Mouse (Mus musculus): ENCODE data around the gene Xrcc4.
A peak's percentile ranks its signal among the peaks of the same experiment; 100 is the strongest.
"Not testable (repeated sequence)": the region's sequence is repeated elsewhere in the genome, so short reads cannot be mapped to it uniquely, and the experiment has no call there.

Gene Xrcc4

DNA sequence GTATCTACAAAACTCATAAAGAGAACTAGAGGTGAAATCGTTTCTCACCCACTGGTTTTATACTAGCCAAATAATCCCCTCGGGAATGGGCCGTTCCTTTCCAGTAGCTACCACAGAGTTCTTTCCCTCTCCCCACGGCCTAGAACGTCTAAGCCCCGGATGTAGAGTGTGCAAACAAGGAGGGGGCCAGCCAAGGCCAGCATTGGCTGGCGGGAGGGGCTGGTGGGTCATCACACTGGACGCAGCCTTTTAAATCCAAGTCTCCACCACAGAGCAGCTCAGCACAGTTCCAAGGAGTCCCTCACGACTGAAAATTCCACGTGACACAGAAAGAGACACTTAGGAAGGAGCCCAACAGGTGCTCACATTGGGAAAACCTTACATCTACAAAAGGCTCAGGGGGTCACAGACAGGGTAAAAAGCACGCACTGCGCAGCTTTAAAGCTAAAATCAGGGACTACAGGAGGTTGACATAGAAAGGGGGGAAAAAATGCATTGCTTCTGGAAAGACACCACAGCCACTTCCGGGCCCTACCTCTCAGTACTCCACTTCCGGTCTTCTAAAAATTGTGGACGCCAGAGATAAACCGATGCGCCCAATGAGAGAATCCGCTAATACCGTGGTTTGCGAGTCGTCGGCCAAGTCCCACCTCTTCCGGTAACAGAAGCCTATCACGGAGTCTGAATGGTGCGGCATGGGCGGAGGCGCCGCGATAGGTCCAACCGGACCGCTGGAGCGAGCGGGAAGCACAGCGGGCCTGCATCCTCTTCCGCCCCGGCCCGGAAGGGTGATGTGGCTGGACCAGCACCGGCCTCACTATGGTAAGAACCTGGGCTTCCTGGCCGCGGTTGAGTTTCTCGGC lies at the start of gene Xrcc4, which contains the start of gene Tmem167:
Gene Xrcc4 (minus strand): TSS at position 647 of the 863 bp plus-strand sequence.
Gene Tmem167 (plus strand): TSS at position 162 of the 863 bp plus-strand sequence.
- peak; percentile 98 for DNase-seq (ENCODE audit: low read depth, low spot score)

DNA sequence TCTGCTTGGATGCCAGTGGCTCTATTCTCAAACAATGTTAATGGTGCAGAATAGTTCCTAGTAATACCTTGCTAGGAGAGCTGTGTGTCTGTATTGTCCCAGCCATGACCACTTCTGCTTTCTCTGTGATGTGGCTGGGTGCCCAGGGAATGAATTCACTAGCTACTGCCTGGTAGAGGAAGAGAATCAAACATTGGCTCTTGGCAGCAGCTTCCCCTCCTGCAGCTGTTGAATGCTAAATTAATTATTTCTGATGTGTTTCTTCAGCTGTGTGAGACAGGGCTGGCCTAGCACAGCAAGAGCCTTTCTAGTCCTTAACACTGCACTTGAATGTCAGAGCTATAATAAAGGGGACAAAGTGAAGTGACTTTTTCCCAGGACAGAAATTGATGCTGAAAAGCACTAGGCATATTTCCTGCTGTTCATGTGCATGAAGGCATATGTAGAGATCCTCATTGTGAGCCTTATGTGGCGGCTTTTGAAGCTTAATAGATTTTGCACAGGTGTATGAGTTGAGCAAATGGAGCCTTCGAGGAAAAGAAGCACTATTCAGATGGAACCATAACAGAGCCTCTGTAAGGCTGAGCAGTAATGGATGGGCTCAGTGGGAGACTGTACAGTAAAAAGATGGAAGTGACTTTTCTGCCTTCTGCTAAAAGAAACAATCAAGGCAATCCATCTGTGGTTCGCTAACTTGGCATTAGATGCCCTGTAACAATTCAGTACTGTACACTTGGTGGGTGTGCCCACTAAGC lies 46.9 kb upstream of the Xrcc4 start:
- DNase-seq (ENCODE audit: low read depth, low spot score) = no peak

DNA sequence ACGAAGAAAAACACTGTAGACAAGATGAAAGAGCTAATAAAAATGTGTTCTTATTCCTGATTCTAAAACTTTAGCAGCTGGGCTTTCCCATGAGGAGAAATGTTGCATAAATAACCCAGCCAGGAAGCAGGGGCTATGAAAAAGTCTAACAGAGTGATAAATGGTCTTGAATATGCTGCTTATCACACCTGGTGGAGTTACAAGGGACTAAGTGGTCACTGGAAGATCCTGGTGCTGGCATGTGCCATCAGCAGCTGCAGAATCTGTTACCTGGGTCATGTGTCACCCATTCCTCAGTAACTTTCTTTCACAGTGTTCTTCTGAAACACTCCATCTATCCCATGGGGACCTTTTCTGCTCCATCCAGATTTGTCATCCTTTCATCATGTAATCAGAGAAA lies 22.3 kb upstream of the Xrcc4 start:
- DNase-seq (ENCODE audit: low read depth, low spot score) = no peak

DNA sequence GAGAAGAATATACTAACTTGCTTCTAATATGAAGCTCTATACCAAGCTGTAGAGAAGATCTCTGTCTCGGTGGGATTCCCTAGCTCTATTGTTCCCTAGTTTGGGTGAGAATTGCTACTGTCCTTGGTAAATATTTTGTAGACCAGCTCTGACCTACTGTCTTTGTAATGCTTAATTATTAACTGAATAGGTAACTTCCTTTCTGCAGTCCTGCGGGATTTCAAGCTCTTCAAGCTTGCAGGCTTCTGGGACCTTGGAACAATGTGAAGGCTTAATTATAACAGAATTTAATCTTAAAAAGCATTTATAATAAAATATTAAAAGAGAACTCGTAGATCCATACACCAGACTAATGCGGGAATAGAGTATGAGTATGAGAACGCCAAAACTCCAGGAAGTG lies 19.3 kb upstream of the Xrcc4 start:
- DNase-seq (ENCODE audit: low read depth, low spot score) = not testable (repeated sequence)

DNA sequence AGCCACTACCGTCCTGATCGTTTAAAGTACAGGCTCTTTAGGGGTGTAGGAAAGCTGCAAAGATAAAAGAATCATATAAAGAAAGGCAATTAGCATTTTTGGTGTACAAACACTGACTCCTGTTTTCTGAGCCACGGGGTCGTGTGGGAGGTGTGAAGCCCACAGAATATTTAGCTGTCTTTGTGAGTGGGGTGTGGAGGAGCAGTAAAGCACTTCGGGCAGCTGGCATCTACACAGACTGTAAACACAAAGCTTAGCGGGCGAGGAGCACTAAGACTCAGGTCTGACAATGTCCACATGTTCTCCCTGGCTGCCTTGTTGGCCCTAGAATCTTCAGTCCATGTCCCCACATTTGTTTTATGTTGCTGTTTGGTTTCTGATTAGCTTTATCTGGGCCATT lies 16.7 kb upstream of the Xrcc4 start:
- no peak for DNase-seq (ENCODE audit: low read depth, low spot score)

DNA sequence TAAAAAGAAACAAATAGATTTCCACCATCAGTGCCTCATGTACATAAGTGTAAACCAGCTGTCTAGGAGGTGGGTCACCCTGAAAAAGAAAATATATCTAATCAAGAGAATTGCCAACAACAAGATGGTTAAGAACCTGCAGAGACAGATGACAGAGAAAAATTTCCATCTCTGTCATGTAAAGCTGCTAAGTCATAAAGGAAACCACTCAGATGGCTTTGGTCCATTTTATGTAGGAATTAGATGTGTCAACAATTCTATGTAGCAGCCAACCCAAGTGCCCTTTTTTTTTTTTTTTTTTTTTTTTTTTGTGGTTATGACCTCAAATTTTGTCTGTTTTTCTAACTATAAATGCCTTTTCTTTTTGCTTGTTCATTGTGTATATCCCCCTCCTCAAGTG lies 12.1 kb upstream of the Xrcc4 start:
- DNase-seq (ENCODE audit: low read depth, low spot score) = no peak

DNA sequence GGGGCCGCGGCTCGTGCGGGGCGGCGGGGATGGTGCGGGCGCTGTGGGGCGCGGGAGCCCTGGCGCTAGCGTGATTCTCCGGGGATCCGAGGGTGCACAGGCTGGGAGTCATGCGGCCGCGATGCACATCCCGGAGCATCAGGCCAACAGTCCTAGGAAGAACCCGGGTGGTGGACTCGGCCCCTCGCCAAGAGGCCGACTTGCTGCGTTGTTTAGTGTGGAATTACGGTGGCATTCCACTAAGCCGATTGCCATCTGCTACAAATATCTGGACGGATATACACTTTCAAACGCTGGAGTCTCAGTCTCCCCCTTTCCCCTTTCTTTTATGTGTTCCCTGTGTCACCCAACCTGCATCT lies 396 bp upstream of the Xrcc4 start:
- no peak for DNase-seq (ENCODE audit: low read depth, low spot score)

DNA sequence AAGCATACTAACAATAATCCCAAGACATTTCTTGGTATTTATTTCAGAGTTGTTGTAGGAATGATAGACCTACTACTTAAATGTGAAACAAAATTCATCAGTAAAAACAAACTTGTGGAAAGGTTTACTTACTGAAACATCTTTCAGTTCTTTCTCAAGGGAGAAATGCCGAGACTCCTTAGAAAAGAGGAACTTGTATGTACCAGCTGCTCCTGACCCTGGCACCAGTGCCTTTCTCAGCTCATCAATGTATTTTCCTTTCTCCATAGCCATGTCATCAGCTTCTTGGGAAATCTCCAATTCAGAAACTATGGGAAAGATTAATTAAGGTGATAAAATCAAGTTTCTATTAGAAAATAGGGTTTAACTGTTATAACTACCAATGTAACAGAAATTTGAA lies 27.5 kb downstream of the Xrcc4 start:
- DNase-seq (ENCODE audit: low read depth, low spot score) = no peak

DNA sequence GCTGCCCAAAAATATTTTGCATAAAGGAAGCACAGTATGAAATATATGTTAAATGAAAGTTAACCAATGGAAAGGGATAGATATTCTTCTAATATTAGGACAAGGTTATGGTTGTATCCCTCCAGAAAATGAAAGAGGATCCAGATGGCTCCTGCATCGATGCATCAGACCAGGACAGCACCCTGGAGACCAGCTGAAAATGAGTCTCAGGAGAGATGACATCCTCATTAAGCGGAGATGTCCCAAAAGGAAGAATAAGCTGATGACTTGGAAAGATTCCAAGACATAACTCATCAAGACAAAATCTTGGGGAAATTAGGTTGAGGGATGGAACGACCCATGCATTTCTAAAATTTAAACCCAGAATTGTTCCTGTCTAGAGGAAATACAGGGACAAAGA lies 37.0 kb downstream of the Xrcc4 start:
- no peak for DNase-seq (ENCODE audit: low read depth, low spot score)

DNA sequence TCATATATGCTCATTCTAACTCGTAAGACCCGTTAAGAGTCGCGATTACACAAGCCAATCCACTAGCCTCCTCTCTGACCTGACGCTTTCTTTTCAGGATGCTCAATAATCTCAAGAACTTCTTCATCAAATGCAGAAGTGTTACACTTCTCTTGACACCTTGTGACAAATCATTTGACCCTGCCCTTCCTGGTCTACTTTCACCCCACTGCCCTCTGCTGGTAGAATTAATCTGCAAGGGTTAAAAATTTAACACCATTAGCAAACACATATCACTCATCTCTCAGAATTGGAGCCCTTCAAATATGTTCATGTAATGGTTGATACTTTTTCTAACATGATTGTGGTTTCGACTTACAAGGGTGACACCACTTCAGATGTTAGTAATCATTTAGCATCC lies 37.7 kb downstream of the Xrcc4 start:
- peak; percentile 12 for DNase-seq (ENCODE audit: low read depth, low spot score)

DNA sequence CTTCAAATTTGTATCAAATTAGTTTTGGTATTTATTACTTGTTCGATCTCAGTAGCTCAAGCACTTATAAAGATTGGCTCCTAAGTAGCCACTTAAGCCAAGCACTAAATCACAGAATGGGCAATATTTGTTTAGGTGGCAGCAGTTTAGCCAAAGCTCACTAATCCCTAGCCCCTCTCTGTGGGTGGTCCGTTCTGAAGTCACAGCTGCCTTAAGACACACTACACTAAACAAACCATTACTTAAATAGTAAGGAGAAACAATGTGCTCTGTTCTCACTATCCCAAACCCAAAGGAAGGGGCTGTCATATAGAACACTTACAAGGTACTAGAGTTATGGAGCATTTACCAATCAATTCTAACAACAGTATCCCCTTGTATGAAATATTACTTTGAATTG lies 49.8 kb downstream of the Xrcc4 start:
- DNase-seq (ENCODE audit: low read depth, low spot score) = no peak

DNA sequence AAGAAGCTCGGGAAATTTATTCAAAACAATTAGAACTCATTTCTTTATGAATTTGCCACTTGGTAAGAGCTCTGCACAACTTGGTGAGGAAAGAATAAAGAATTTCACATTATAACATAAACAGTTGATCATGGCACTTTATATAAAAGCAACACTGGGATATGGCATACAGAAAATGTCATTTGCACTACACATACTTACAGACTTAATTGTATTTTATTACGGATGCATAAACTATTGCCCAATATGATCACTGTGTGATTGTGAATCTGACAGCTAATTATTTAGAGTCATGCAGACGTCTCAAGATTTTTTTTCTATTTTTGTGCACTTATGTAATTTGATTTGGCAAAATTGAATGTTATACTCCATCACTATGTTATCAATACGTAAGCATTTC lies 56.4 kb downstream of the Xrcc4 start:
- no peak for DNase-seq (ENCODE audit: low read depth, low spot score)

DNA sequence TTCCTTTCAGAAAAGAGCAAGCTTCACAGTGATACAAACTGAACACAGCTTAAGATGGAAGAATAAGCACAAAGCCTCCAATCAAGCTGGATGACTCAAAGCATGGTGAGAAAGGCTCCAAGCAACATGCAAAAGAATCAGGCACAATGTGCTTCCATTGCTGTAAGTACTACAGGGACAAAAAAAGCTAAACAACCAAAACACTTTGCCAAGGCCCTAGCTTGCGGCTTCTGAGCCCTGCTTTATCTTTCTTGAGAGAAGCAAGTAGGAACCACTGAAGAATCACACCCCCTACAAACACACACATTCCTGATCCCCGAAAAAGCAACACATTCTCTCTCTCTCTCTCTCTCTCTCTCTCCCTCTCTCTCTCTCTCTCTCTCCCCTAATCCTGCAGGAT lies 56.9 kb downstream of the Xrcc4 start:
- no peak for DNase-seq (ENCODE audit: low read depth, low spot score)

DNA sequence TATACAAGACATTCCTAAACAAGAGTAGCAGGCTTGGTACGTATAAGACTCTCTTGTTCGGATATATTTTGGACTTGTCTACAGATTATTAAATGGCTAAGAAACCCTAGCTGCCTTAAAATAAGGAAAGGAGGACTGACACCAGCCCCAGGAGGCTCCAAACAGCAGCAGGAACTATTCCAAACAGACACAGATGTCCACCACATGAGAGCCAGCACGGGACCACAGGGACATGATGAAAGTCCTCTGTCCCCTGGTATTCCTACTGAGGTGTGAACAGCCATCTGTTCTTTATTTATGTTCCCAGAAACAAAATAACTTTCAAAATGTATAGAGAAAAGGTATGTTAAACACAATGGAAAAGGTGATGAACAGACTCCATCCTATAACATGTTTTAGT lies 58.5 kb downstream of the Xrcc4 start:
- DNase-seq (ENCODE audit: low read depth, low spot score) = no peak

DNA sequence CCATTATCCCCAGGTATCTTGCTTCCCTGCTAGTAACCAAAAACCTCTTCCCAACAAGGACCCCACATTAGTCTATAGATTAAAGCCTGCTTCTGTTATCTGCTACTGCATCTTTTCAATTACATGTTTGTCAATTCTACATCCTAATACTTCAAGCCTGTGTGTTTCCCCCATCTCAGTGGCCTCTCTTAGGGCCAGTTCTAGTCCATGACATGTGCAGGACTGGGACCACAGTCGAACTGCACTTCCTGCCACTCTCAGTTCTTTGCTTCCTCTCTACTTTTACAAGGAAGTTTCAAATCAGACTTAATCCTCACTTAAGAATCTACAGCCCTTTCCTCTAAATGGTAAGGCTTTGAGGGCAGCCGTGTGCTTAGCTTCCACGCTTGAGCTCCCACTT lies 76.8 kb downstream of the Xrcc4 start:
- DNase-seq (ENCODE audit: low read depth, low spot score) = no peak

DNA sequence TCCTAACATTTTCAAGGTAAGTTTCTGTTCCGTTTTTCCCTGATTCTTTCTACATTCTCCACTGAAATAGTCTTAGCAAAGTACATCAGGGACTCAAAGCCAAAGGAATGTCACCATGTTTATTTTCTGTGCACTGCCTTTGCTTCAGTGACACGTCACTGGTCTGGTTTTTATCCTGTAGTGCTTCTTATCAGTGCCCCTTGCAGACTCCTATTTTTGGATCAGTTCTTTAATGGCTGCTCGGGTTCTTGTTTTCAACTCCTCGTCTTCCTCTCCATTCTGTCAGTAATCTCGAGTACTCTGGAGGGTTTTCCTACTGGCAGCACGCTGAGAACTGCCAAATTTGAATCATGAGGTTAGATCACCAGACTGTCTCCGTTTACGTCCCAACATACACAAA lies 77.2 kb downstream of the Xrcc4 start:
- DNase-seq (ENCODE audit: low read depth, low spot score) = no peak

DNA sequence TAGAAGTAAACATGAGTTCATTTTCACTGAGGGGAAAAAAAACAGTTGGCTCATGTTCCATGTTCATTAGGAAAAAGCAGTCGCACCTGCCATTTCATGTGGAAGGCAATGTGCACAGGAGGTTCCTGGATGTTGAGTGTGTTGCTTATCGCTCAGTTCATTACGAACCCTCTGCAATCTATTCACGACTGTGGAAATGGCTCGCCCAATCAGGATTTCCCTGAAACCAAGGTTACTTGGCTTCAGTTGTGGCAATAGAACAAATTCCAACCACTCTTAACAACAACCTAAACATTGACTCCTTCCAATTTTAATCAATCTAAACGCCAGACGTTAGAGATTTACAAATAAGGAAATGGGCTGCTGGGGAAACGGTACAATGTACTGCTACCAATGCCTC lies 78.3 kb downstream of the Xrcc4 start:
- DNase-seq (ENCODE audit: low read depth, low spot score) = no peak

DNA sequence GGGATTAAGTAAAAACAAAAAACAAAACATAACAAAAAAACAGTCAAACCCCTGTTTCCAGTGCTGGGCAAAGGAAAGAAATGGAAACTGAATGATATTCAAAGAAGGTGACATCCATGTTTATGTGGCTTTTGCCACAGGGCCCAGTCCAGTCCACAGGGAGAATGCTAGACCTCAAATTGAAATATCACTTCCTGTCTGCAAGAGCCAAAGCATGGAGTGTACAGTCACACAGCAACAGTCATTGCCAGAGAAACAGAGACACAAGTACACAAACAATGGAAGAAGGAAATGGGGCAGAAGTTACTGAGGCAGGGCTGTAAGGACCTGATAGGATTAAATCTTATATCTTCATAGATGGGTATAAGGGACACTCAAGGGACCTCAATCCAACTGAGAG lies 79.6 kb downstream of the Xrcc4 start:
- DNase-seq (ENCODE audit: low read depth, low spot score) = no peak

DNA sequence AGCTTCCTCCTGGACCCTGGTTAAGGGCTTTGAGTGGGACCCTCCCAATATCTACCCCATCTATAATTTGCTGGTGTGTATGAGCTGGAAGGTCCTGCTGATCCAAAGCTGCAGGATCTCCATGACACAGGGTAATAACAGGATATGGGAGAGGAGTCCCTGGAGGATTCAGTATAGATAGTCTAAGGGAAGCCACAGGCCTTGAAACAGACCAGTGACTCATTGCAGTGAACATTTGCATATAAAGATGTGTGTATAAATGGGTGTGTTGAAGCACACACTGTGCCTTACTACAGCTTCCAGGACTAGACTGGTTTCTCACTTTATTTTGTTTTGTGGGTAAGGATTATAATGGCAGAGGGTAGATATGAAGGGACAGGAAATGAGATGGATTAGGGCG lies 83.8 kb downstream of the Xrcc4 start:
- no peak for DNase-seq (ENCODE audit: low read depth, low spot score)

DNA sequence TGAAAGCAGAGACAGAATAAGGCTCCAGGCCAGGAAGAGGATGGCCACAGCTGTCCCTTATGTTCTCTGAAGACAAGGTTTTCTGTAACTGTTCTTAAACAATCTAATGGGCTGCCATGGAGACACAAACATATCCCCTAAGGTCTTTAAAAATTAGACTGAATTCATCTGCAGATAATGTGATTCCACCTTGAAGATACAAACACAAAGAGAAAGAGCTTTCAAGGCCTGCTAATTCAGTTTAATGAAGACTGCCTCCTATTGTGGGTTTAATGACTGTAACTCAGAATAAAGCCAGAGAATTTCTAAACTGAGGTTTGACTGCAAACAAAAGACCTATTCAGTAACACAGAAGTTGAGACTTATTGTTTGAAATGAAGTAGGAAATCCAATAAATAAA lies 91.9 kb downstream of the Xrcc4 start:
- no peak for DNase-seq (ENCODE audit: low read depth, low spot score)

DNA sequence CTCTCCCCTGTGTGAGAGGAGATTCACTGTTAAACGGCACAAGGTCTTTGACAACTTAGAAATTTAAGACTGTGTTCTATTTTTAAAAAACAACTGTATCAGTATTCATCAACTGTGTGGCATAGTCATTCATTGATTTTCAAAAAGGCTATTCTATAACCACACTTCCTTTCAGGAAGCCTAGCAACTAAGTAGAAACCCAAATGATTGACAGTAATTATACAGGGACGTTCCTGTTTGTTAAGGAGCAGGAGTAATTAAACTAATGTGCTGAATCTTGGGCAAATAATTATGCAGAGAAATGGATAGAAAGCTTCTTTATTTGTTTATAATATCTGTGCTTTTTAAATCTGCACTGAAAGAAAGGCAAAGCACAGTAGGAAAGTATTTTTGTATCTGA lies 103.3 kb downstream of the Xrcc4 start:
- no peak for DNase-seq (ENCODE audit: low read depth, low spot score)

DNA sequence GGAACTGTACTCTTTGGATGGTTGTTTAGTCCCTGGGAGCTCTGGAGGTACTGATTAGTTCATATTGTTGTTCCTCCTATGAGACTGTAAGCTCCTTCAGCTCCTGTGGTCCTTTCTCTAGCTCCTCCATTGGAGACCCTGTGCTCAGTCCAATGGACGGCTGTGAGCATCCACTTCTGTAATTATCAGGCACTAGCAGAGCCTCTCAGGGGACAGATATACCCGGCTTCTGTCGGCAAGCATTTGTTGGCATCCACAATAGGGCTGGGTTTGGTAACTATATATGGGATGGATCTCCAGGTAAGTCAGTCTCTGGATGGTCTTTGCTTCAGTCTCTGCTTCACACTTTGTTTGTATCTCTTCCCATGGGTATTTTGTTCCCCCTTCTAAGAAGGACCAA lies 118.5 kb downstream of the Xrcc4 start:
- DNase-seq (ENCODE audit: low read depth, low spot score) = no peak

DNA sequence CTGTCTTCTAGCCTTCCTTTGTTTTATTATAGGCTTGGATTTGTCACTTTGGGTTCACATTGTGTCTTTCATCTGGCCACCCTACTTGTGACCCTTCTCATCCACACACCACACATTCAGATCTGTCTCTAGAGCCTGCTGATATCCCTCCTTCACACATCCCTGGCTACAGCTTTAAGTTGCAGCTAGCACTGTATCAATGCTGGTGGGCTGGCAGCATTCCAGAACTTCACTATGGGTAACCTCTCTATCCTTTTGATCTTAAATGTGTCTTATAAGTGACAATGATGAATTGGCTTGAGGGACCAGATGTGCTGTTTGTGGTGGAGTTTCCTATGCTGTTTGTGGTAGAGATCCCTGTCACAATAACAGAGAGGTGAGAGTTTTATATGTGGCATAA lies 120.7 kb downstream of the Xrcc4 start:
- DNase-seq (ENCODE audit: low read depth, low spot score) = no peak

Measured in ES-CJ7 (cell line).